Mouse (Mus musculus) ES-E14 (cell line): ENCODE measurements around the gene Scp2d1. TPM values are rescaled to one million over a fixed set of nuclear protein-coding genes. Genes with fewer than 3 reads are reported as not detected.

Experiments used
- DNase-seq: peaks from one replicate; pipeline ENCODE4 v3.0.0-alpha.2; 2013; ENCODE audit warnings: low read depth, low spot score
- H3K27ac ChIP-seq: 2 replicates; pipeline ENCODE4 v1.5.1; 2012; ENCODE audit warnings: low read depth, mild to moderate bottlenecking, low read length, moderate library complexity, mixed read lengths; ENCODE audit not compliant: poor library complexity, insufficient read depth, severe bottlenecking
- H3K36me3 ChIP-seq: 2 replicates; pipeline ENCODE4 v1.6.1; 2012; ENCODE audit warnings: mild to moderate bottlenecking, low read length, moderate library complexity, mixed read lengths; ENCODE audit not compliant: control insufficient read depth, poor library complexity, insufficient read depth, severe bottlenecking
- H3K4me1 ChIP-seq, 2 experiments: fragments of 150-350 bp in 1 of 2; sonication (generic) in 1 of 2; 2 replicates each; pipeline ENCODE4 v1.6.1; 2012; ENCODE audit warnings: low read length in 2 of 2, mild to moderate bottlenecking in 1 of 2, mixed read lengths in 1 of 2; ENCODE audit not compliant: control insufficient read depth in 2 of 2, insufficient read depth in 2 of 2, poor library complexity in 1 of 2
- H3K4me3 ChIP-seq, 2 experiments: fragments of 150-350 bp in 1 of 2; sonication (generic) in 1 of 2; 2 replicates each; pipeline ENCODE4 v1.5.1; 2012; ENCODE audit warnings: low read length in 2 of 2, low read depth in 1 of 2, mild to moderate bottlenecking in 1 of 2, mixed read lengths in 1 of 2; ENCODE audit not compliant: insufficient read depth in 1 of 2, poor library complexity in 1 of 2, severe bottlenecking in 1 of 2
- H3K9ac ChIP-seq: 2 replicates; pipeline ENCODE4 v1.6.1; 2012; ENCODE audit warnings: low read depth, mild to moderate bottlenecking, low read length, mixed read lengths; ENCODE audit not compliant: poor library complexity, insufficient read depth, severe bottlenecking
- H3K9me3 ChIP-seq: fragments of 150-350 bp; sonication (generic); 2 replicates; pipeline ENCODE4 v1.6.1; 2012; ENCODE audit warnings: low read depth, mild to moderate bottlenecking, low read length; ENCODE audit not compliant: control insufficient read depth, insufficient read depth
- CHD2 ChIP-seq: IDR thresholded peaks from 2 replicates; pipeline ENCODE4 v1.6.1; 2014; ENCODE audit warnings: mild to moderate bottlenecking, low read depth, low read length, inconsistent platforms
- HCFC1 ChIP-seq: IDR thresholded peaks from 2 replicates; pipeline ENCODE4 v1.6.1; 2012; ENCODE audit warnings: low read length, inconsistent platforms, borderline replicate concordance; ENCODE audit not compliant: insufficient read depth
- MAFK ChIP-seq: IDR thresholded peaks from 2 replicates; pipeline ENCODE4 v1.6.1; 2014; ENCODE audit warnings: mild to moderate bottlenecking, low read depth, low read length, inconsistent platforms; ENCODE audit not compliant: insufficient read depth
- ZC3H11A ChIP-seq: IDR thresholded peaks from 2 replicates; pipeline ENCODE4 v1.6.1; 2012; ENCODE audit warnings: low read depth, mild to moderate bottlenecking, inconsistent platforms, low read length, borderline replicate concordance
- ZNF384 ChIP-seq: IDR thresholded peaks from 2 replicates; pipeline ENCODE4 v1.6.1; 2012; ENCODE audit warnings: low read depth, low read length, inconsistent platforms
- in situ Hi-C, 2 experiments: fragments of 600-800 bp; cut with MboI; formaldehyde crosslinking; loops; one replicate each; pipeline ENCODE4 v1.15.1; 2025; ENCODE audit warnings: low sequenced_read_pairs in 2 of 2, inconsistent platforms in 1 of 2; ENCODE audit not compliant: unreplicated experiment in 2 of 2
- total RNA-seq: library from RNA; depleted of rRNA; stranded (reverse); fragments of 300-350 nt; gene quantifications from 2 replicates; pipeline ENCODE4 v1.2.3, GENCODE M21; 2012

The Scp2d1 gene
- total RNA-seq, 1 experiment: 0.31 TPM

DNA sequence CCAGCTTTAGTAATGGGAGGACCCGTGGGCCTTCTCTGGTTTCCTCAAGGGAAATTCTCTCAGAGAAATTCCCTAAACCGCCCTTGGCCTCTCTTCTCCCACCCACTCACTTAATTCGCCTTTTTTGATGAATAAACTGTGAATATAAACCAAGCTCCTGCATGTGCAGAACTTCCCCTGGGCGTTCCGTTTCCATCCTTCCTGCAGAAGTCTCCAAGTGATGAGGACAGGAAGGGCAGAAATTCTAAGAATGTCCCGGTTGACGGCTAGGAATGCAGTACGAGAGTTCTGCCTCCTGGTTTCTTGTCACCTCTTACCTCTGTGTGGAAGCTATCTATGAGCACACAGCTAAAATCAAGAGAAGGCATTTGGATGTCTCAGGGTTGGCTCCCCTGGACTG, 25.9 kb upstream of the Scp2d1 start:
- in situ Hi-C loops: no loop called here

DNA sequence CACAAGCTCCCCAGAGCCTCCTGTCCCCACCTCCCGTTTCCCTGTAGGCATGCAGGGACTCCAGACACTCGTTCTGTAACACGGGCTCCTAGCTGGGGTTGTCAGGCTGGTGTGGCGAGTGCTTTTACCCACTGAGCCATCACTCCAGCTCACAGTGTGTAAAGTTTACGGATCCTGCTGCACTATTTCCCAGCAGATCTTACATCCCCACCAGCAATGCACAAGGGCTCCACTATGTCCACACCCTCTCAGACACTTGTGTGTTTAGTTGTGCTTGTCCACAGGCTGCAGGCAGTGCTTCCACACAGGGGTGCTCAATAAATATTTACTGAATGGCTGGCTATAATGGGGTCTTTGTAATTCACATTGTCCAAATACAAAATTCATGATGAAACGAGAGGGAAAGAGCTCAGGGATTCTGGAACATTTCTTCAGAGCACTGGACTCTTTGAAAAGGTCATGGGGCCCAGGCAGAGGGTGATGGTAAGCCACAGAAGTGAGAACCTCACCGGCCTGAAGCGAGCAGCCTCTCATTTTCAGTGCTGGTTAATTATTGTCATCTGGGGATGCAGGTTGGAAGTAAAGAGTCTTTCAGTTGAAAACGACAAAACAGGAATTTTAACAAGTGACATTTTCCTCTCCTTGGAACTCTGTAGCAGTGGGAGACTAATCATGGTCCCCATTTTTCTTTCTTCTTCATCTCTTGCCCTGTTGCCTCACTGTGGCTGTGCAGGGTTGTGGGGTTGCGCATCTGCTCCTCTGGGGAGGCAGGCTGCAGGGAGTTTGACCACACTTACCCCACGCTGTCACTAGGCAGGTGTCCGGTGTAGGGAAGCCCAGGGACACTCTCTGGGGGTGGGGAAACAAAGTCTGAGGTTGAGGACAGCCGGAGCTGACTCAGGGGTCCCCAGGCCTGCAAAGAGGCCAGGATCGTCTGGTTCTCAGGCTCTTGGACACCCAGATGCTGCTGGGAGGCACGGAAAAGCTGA, 15.4 kb upstream of the Scp2d1 start:
- H3K4me3 ChIP-seq: no peak overlapping the region
- H3K9me3 ChIP-seq: no peaks in the 10 kb centered on the region
- no peaks in the 10 kb centered on the region for H3K36me3 ChIP-seq
- no peak for DNase-seq
- TF ChIP-seq HCFC1 (no peak), ZC3H11A (no peak), MAFK (no peak), ZNF384 (no peak), CHD2 (no peak)
- no peak overlapping the region for H3K9ac ChIP-seq
- H3K4me1 ChIP-seq: no peaks in the 10 kb centered on the region
- H3K27ac ChIP-seq: no peak overlapping the region
- in situ Hi-C loops: no loop called here

More for the DNA sequence above, 25.9 kb upstream of the Scp2d1 start:
- Histone ChIP-seq H3K4me3 (no peak overlapping the region), H3K9ac (no peak overlapping the region), H3K4me1 (no peaks in the 10 kb centered on the region), H3K9me3 (no peaks in the 10 kb centered on the region), H3K27ac (no peak overlapping the region), H3K36me3 (no peaks in the 10 kb centered on the region)
- DNase-seq: no peak
- TF ChIP-seq MAFK (no peak), ZC3H11A (no peak), ZNF384 (no peak), HCFC1 (no peak), CHD2 (no peak)

DNA sequence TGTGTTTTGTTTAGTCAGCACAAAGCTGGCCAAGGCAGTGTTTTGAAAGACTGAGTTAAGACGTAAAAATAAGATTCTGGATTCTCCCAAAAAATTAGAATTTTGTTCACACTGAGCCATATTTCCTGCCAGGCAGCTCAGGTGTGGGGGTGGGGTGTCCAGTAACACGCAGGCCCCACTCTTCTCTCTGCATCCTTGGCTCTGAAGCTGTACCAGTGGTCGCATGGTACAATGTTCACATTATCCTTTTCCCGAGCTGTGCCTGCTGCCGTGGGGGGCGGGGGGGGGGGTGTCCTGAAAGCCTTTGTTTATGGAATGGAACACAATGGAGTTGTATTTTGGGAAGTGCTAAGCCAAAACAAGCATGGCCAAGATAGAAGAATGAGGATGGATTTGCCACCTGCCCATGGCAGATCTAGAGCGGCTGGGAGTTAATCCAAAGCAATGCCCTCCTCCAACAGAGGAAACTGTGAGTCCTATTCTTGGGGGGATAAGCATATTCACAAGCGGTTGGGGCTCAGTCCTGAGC, 5.1 kb downstream of the Scp2d1 start:
- H3K9ac ChIP-seq: no peak overlapping the region
- no peaks in the 10 kb centered on the region for H3K4me1 ChIP-seq
- H3K27ac ChIP-seq: no peak overlapping the region
- H3K9me3 ChIP-seq: no peaks in the 10 kb centered on the region
- no peak for DNase-seq
- in situ Hi-C loops: no loop called here
- H3K4me3 ChIP-seq: no peak overlapping the region
- TF ChIP-seq CHD2: no peak
- TF ChIP-seq MAFK: peak; percentile 74
- H3K36me3 ChIP-seq: no peaks in the 10 kb centered on the region

DNA sequence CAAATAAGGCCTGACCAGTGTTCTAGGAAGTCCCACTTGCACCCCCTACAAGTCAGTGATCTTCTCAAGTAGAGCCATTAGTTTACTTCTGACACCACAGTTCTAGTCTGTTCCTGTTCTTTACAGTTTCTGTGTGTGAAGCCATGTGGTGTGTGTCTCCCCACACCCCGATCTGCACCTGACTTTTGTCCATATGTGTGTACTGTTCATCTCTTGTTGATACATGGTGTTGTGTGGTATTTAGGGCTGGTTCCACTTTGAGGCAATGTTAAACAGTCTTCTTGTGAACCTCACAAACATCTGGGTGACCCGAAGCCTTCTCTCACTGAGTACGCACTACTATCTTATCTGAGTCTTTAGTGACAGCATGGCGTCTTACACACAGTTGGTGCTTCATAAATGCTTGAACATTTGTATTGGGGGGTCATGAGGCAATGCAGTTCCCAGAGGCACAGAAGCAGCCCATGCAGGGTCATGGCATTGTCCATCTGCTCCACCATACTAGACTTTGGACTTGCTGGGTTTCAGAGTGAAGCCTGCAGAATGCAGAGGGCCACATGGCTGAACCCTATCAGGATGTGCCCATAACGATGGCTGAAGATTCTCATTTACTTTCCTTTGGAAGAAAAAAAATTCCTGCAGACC, 13.3 kb downstream of the Scp2d1 start:
- H3K36me3 ChIP-seq: no peaks in the 10 kb centered on the region
- no peak for TF ChIP-seq MAFK
- no peak for TF ChIP-seq CHD2
- TF ChIP-seq ZC3H11A: no peak
- no peak for TF ChIP-seq ZNF384
- no peak for TF ChIP-seq HCFC1
- H3K9ac ChIP-seq: no peak overlapping the region
- no peaks in the 10 kb centered on the region for H3K4me1 ChIP-seq
- no peaks in the 10 kb centered on the region for H3K9me3 ChIP-seq
- no peak overlapping the region for H3K27ac ChIP-seq
- H3K4me3 ChIP-seq: no peak overlapping the region
- in situ Hi-C loops: no loop called here
- no peak for DNase-seq
